Mouse (Mus musculus): Measurements from ENCODE around the gene Pole. TPM values are rescaled to one million over a fixed set of nuclear protein-coding genes. Genes with fewer than 3 reads are reported as not detected.

The Pole gene
- polyA plus RNA-seq, 1 experiment: 1.7 TPM

DNA sequence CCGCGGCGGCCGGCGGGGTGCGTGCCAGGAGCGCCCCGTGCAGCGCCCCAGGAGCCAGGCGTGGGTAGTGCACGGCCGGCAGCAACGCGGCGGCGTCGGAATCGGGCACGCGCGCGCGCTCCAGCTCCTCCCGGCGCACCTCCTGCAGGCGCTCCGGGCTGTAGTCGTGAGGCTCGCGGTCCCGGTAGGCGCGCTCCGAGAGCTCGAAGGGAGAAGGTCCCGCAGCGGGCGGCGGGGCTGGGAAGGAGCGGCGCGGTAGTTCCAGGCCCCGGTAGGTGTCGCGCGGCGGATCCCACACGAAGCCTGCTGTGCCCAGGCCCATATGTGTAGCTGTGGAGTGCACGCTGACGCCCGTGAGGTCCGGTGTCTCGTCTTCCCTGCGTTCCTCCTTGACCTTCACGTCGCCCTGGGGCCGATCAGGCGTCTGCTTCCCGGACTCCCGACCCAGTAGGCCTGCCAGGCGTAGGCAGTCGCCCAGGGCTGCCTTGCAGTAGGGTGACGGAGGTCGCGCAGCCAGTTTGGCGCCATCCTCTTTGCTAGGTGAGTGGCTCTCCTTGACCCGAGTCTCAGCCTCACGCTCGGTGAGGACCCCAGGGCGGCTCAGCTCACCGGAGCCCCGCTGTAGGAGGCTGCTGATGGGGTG is 77.2 kb downstream of the Pole start:
- Histone ChIP-seq H3K4me1 (ENCODE audit: control insufficient read depth, insufficient read depth, low read length) (peaks cover 3% of the 10 kb centered on the region; the same call in 1 of the 2 replicates), H3K4me3 (replicated peaks; ENCODE audit: extremely low read depth, low read depth, low read length) (peak overlapping the region; percentile 6)
- 8% methylated on average over 71 of the region's 72 CpGs for WGBS
- TF ChIP-seq CTCF (IDR thresholded peaks at IDR 0.05; ENCODE audit: insufficient read depth, low read length) (no peak), POLR2A (IDR thresholded peaks at IDR 0.05; ENCODE audit: borderline replicate concordance, extremely low read depth, low read depth, low read length) (no peak)
- DNase-seq: peak; percentile 65

DNA sequence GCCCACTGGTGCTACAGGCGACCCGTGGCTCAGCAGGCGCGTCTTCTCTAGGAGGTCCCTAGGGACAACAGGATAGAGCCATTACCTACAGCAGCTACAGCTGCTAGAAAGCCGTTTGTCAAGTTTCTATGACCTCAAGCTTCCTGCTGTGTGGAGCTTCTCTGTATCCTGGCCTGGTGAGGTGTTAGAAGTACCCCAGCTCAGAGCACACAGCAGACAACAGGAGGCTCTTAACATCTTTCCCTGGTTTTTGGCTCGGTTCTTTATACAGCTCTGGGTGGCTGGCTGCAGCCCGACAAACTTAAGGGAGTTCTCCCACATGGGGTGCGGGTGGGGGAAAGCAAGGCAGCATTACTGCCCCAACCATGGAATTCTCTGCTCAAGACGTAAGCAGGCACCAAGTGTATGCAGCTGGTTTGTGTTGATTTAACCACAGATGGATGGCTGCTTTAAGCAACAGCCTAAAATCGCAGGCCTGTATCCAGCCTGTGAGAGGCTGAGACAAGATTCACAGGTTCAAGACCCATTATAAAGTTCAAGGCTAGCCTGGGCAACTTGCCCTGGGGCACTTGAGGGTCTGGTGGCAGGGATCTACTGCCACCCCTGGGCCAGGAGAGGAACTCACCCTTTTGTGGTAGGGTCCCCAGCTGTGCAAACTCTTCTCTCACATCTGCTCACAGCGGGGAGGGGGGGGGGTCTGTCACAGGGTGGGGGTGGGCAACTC is 77.9 kb downstream of the Pole start:
- no peak for DNase-seq
- Histone ChIP-seq H3K4me3 (replicated peaks; ENCODE audit: extremely low read depth, low read depth, low read length) (no peak overlapping the region), H3K4me1 (ENCODE audit: control insufficient read depth, insufficient read depth, low read length) (peaks cover 3% of the 10 kb centered on the region; the same call in 1 of the 2 replicates)
- TF ChIP-seq CTCF (IDR thresholded peaks at IDR 0.05; ENCODE audit: insufficient read depth, low read length): no peak
- TF ChIP-seq POLR2A (IDR thresholded peaks at IDR 0.05; ENCODE audit: borderline replicate concordance, extremely low read depth, low read depth, low read length): no peak
- 71% methylated on average over 11 of the region's 11 CpGs for WGBS

DNA sequence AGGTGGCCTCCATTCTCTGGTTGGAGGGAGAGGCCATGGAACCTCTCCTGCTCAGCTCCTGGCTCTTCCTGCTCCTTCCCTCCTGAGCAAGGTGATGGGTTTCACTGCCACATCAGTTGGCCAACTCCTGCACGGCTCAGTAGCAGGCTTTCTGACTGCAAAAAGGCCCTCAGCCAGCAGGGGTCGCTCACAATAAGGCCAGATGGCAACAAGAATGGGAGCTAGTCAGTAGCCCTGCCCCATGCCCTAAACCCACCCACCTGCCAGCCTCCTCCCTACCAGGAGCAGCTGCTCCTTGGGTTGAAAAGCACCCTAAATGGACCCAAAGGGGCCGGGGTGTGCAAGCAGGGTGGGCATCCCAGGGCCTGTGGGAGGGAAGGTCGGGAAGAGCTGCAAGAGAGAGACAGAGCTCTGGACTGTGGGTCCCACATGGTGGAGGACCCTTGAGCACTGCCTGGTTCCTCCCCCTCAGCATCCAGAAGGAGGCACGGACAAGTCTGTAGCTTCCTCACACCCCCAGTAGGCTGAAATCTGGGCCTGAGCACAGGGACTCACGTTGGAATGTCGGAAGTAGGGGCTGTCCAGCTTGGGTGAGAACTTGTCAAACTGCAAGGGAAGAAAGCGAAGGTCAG is 90.8 kb downstream of the Pole start:
- WGBS: 63% methylated on average over 8 of the region's 8 CpGs
- peak; percentile 69 for DNase-seq
- Histone ChIP-seq H3K4me3 (replicated peaks; ENCODE audit: extremely low read depth, low read depth, low read length) (no peak overlapping the region), H3K4me1 (ENCODE audit: control insufficient read depth, insufficient read depth, low read length) (no peaks in the 10 kb centered on the region)
- TF ChIP-seq POLR2A (IDR thresholded peaks at IDR 0.05; ENCODE audit: borderline replicate concordance, extremely low read depth, low read depth, low read length): no peak
- TF ChIP-seq CTCF (IDR thresholded peaks at IDR 0.05; ENCODE audit: insufficient read depth, low read length): peak; percentile 82

DNA sequence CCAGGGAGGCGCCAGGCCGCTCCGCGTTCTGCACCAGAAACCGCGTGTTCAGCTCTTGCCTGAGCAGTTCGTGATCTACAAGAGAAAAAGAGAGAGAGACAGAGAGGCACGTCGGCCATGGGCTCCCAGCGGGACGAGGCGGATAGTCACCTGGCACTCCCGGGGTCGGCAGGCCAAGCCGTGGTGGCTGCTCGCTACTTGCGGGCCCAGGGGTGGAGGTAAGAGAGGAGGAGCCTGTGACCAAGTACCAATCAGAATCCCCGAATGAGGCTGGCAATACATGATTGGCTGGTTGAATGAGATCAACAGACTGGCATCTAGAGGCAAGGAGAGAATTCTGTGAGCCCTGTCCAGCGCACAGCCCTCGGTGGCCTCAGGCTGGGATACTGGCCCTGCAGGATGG is 92.1 kb downstream of the Pole start:
- no peak for TF ChIP-seq POLR2A (IDR thresholded peaks at IDR 0.05; ENCODE audit: borderline replicate concordance, extremely low read depth, low read depth, low read length)
- TF ChIP-seq CTCF (IDR thresholded peaks at IDR 0.05; ENCODE audit: insufficient read depth, low read length): no peak
- no peak for DNase-seq
- no peak overlapping the region for H3K4me3 ChIP-seq (replicated peaks; ENCODE audit: extremely low read depth, low read depth, low read length)
- WGBS: 67% methylated on average over 20 of the region's 20 CpGs
- H3K4me1 ChIP-seq (ENCODE audit: control insufficient read depth, insufficient read depth, low read length): no peaks in the 10 kb centered on the region

DNA sequence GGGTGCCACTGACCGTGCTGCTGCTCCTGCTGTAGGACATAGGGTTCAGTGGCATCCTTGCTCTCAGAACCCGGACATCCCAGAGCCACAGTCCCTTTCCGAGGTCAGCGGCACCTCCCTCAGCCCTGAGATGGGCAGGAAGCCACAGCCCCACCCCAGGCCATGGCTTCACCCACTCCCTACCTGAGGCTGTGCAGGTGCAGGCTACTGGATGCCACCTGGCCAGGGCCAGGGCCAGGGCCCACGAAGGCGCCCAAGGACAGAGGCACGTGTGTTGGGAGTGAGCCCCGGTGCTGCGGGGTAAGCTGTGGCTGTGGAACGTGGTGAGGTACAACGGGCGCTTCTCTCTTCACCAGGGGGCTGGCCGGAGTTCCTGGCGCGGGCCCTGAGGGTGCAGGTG is 93.0 kb downstream of the Pole start:
- Histone ChIP-seq H3K4me1 (ENCODE audit: control insufficient read depth, insufficient read depth, low read length) (no peaks in the 10 kb centered on the region), H3K4me3 (replicated peaks; ENCODE audit: extremely low read depth, low read depth, low read length) (no peak overlapping the region)
- WGBS: 93% methylated on average over 15 of the region's 15 CpGs
- DNase-seq: no peak
- TF ChIP-seq POLR2A (IDR thresholded peaks at IDR 0.05; ENCODE audit: borderline replicate concordance, extremely low read depth, low read depth, low read length) (no peak), CTCF (IDR thresholded peaks at IDR 0.05; ENCODE audit: insufficient read depth, low read length) (no peak)

DNA sequence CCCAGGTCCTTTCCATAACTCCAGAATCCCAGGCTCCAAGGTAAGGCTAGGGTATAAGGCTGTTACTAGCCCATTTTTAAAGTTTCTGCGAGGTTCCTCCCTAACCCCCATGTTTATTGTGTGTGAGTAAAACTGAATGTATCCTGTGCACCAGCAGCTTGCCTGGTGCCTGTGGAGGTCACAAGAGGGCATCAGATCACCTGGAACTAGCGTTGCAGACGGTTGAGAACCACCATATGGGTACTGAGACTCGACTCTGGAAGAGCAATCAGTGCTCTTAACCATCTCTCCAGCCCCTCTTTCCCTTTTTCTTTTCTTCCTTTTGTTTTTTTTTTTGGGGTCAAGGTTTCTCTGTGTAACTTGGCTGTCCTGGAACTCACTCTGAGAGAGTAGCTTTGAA is 93.7 kb downstream of the Pole start:
- Histone ChIP-seq H3K4me1 (ENCODE audit: control insufficient read depth, insufficient read depth, low read length) (no peaks in the 10 kb centered on the region), H3K4me3 (replicated peaks; ENCODE audit: extremely low read depth, low read depth, low read length) (no peak overlapping the region)
- WGBS: 88% methylated on average over 4 of the region's 4 CpGs
- DNase-seq: no peak
- TF ChIP-seq CTCF (IDR thresholded peaks at IDR 0.05; ENCODE audit: insufficient read depth, low read length) (no peak), POLR2A (IDR thresholded peaks at IDR 0.05; ENCODE audit: borderline replicate concordance, extremely low read depth, low read depth, low read length) (no peak)

DNA sequence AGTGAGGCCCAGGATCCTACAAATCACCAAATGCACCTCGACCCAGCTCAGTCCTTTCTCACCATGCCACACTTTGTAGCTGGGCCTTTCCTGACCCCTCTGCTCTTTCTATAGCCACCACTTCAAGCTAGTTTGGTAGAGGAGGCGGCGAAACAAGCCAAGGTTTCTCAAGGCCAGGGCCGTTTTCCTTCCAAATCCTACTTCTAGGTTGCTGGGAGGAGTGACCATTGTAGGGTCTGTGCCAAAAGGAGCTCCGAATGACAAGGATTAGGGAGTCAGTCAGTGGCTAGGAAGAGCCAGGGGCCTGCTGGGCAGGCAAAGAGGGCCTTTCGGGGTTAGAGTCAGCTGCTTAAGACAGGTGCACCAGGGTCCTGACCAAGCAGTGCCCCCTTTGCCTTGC is 98.4 kb downstream of the Pole start:
- 81% methylated on average over 6 of the region's 6 CpGs for WGBS
- no peak for DNase-seq

DNA sequence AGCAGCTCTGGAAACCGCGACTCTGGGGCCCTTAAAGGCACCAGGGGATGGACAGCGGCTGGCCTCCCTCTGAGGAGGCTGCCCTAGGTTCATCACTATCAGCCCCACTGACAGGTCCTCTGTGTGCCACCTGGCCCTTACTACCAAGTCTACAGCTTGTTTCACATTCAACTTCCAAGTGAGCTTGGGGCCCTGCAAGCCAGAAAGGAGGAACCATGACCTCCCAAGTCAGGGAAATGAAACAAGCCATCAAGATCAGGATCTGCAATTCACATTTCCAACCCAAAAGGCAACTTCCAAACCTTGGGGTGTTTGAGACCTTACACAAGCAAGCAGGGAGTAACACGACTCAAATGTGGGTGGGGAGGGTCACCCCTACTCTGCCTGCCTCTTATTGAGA is 99.2 kb downstream of the Pole start:
- no peak for TF ChIP-seq CTCF (IDR thresholded peaks at IDR 0.05; ENCODE audit: insufficient read depth, low read length)
- no peak for TF ChIP-seq POLR2A (IDR thresholded peaks at IDR 0.05; ENCODE audit: borderline replicate concordance, extremely low read depth, low read depth, low read length)

More for the DNA sequence above, 98.4 kb downstream of the Pole start:
- TF ChIP-seq POLR2A (IDR thresholded peaks at IDR 0.05; ENCODE audit: borderline replicate concordance, extremely low read depth, low read depth, low read length) (no peak), CTCF (IDR thresholded peaks at IDR 0.05; ENCODE audit: insufficient read depth, low read length) (no peak)
- H3K4me1 ChIP-seq (ENCODE audit: control insufficient read depth, insufficient read depth, low read length): peaks cover 2% of the 10 kb centered on the region
- no peak overlapping the region for H3K4me3 ChIP-seq (replicated peaks; ENCODE audit: extremely low read depth, low read depth, low read length)

DNA sequence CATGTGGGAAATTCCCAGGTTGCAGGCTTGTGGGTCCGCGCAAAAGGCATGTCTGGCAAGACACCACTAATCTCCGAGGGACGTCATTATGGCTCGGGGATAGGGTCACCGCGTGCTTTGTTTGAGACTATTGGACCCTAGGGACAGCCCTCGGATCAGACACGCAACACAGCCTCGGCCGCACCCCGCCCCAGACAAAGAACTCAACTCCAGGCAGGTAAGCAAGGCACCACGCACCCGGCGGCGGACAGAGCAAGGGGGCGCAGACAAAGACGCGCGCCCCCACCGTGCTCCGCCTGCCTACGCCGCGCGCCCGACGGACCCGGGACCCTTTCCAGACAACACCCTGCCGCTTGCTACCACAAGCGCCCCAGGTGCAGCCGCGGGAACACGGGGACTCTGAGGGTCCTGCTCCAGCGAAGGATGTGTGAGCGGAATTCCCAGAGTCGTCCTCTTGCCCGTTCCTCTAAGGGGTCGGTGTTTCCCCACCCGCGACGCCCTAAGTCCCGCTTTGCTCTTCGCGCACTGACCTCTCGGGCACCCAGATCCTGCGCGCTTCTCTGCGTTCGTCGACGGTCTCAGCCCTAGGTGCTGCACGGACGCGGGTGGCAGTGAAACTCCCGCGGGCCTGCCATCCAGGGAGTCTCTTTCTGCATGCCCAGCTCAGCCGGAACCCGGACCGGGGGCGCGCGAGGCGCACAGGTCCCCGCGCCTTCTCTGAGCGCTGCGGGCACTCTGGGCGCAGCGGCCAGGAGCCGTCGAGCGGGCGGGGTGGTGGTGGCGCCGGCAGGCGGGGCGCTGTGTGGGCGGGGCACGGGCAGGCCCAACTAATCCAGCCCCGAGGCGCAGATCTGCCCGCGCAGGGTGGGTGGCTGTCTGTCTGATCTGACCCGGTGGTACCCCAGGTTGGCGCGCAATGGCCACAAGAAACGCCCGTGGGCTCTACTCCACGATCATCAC is 100.5 kb downstream of the Pole start:
- 4% methylated on average over 90 of the region's 90 CpGs for WGBS
- DNase-seq: peak; percentile 64
- H3K4me3 ChIP-seq (replicated peaks; ENCODE audit: extremely low read depth, low read depth, low read length): peak overlapping the region; percentile 75

More for the DNA sequence above, 99.2 kb downstream of the Pole start:
- 74% methylated on average over 4 of the region's 4 CpGs for WGBS
- Histone ChIP-seq H3K4me3 (replicated peaks; ENCODE audit: extremely low read depth, low read depth, low read length) (no peak overlapping the region), H3K4me1 (ENCODE audit: control insufficient read depth, insufficient read depth, low read length) (peaks cover 2% of the 10 kb centered on the region)
- DNase-seq: no peak

More for the DNA sequence above, 100.5 kb downstream of the Pole start:
- TF ChIP-seq POLR2A (IDR thresholded peaks at IDR 0.05; ENCODE audit: borderline replicate concordance, extremely low read depth, low read depth, low read length) (no peak), CTCF (IDR thresholded peaks at IDR 0.05; ENCODE audit: insufficient read depth, low read length) (no peak)
- peaks cover 2% of the 10 kb centered on the region for H3K4me1 ChIP-seq (ENCODE audit: control insufficient read depth, insufficient read depth, low read length)

Other genes with a start within 250 kb of the Pole start
- 0.06 and 0.11 TPM in 2 replicates for gene Gm17655, start 213.8 kb upstream of the Pole start, polyA plus RNA-seq (2012; rRNA removed)
- 0.05 and 0.08 TPM in 2 replicates for gene Gm35315, start 191.9 kb upstream of the Pole start, polyA plus RNA-seq (2012; rRNA removed)
- 4.1 and 8.1 TPM in 2 replicates for gene Plcxd1, start 186.3 kb upstream of the Pole start, polyA plus RNA-seq (2012; rRNA removed)
- 114 and 137 TPM in 2 replicates for gene Gtpbp6, start 178.1 kb upstream of the Pole start, polyA plus RNA-seq (2012; rRNA removed)
- 0.48 and 0.56 TPM in 2 replicates for gene Zfp605, start 176.2 kb upstream of the Pole start, polyA plus RNA-seq (2012; rRNA removed)
- 46.3 and 48.0 TPM in 2 replicates for gene Chfr, start 150.5 kb upstream of the Pole start, polyA plus RNA-seq (2012; rRNA removed)
- 8.6 and 11.1 TPM in 2 replicates for gene Golga3, start 109.6 kb upstream of the Pole start, polyA plus RNA-seq (2012; rRNA removed)
- 9.0 and 10.2 TPM in 2 replicates for gene Ankle2, start 55.3 kb upstream of the Pole start, polyA plus RNA-seq (2012; rRNA removed)
- 13.7 and 14.2 TPM in 2 replicates for gene Pgam5, start 16.4 kb upstream of the Pole start, polyA plus RNA-seq (2012; rRNA removed)
- 10.5 and 11.5 TPM in 2 replicates for gene Pxmp2, start 120 bp upstream of the Pole start, polyA plus RNA-seq (2012; rRNA removed)
- gene P2rx2, start 56.9 kb downstream of the Pole start, polyA plus RNA-seq (2012; rRNA removed): 1.2 TPM in 2 replicates
- gene Lrcol1, start 58.4 kb downstream of the Pole start, polyA plus RNA-seq (2012; rRNA removed): 0.19 and 0.51 TPM in 2 replicates
- 64.9 and 107 TPM in 2 replicates for gene Fbrsl1, start 162.2 kb downstream of the Pole start, polyA plus RNA-seq (2012; rRNA removed)

All from lung, adult 2 months (tissue).